Mouse (Mus musculus): ENCODE data around the gene Runx2. TPM values are rescaled to one million over a fixed set of nuclear protein-coding genes. Genes with fewer than 3 reads are reported as not detected.
A peak's percentile ranks its signal among the peaks of the same experiment; 100 is the strongest.

Gene Runx2
- polyA plus RNA-seq, 1 experiment from 2014 or later = 0.34 TPM

DNA sequence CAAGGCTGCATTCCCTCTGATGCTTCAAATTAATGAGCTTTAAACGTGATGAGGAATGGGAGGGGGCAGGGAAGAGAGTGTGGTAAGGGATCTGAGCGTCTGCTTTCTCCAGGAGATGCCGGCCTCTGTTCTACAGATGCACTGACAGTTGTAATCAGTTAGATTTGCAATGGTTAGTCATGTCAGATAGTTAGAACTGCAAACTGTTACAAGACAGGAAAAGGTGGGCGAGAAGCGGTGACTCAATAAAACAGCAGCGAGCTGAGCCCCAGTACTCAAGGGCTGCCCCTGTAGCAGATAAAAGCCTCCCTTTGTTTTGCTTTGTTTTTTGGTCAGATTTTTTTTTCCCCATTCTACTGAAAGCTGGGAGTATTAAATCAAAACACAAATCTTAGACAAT is 96.6 kb downstream of the Runx2 start:
- Histone ChIP-seq H3K4me1 (ENCODE audit: insufficient read depth) (0 out of 2 replicates have a peak, but pooled peaks cover 2% of the 10 kb centered on the region), H3K4me2 (ENCODE audit: low read depth, low read length) (no peak overlapping the region), H3K9me3 (ENCODE audit: low read length) (no peaks in the 10 kb centered on the region), H3K27ac (ENCODE audit: low read depth) (no peak overlapping the region), H3K4me3 (ENCODE audit: low read depth, low read length) (no peak overlapping the region), H3K27me3 (ENCODE audit: insufficient read depth, low read length) (no peaks in the 10 kb centered on the region), H3K36me3 (replicated peaks; ENCODE audit: insufficient read depth, low read length) (no peaks in the 10 kb centered on the region), H3K9ac (replicated peaks) (no peak overlapping the region)
- WGBS (ENCODE audit: insufficient replicate concordance) = 23% methylated on average over 6 of the region's 6 CpGs
- DNase-seq (no peak), ATAC-seq (no peak)
- TF ChIP-seq CTCF (IDR thresholded peaks at IDR 0.05; ENCODE audit: low read depth) (no peak), EP300 (IDR thresholded peaks at IDR 0.05; ENCODE audit: low read depth) (no peak)

DNA sequence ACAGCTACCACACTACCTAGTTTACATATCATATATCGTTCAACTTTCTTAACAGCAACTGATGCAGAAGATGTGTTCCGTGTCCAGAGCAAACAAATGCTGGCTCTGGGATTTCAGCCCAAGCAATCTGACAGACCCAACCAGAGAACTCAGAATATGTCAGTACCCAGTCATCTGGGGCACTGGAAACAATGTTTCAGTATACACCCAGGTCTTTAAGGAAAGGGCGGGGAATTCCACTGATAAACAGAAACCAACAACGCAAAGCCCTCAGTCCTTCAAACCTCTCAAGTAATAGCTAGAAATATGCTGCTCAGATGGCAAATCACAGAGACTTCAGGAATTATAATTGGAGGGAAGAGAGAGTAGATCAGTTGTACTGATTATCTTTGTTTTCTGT is 100.5 kb downstream of the Runx2 start:
- peaks cover 15% of the 10 kb centered on the region for H3K4me1 ChIP-seq (ENCODE audit: insufficient read depth)
- H3K27ac ChIP-seq (ENCODE audit: low read depth) = no peak overlapping the region
- no peak for DNase-seq
- no peaks in the 10 kb centered on the region for H3K27me3 ChIP-seq (ENCODE audit: insufficient read depth, low read length)
- WGBS (ENCODE audit: insufficient replicate concordance) = 79% methylated on average over 4 of the region's 4 CpGs
- H3K9ac ChIP-seq (replicated peaks) = no peak overlapping the region
- H3K9me3 ChIP-seq (ENCODE audit: low read length) = no peaks in the 10 kb centered on the region
- no peak overlapping the region for H3K4me2 ChIP-seq (ENCODE audit: low read depth, low read length)
- H3K36me3 ChIP-seq (replicated peaks; ENCODE audit: insufficient read depth, low read length) = no peaks in the 10 kb centered on the region
- no peak for TF ChIP-seq CTCF (IDR thresholded peaks at IDR 0.05; ENCODE audit: low read depth)
- TF ChIP-seq EP300 (IDR thresholded peaks at IDR 0.05; ENCODE audit: low read depth) = no peak
- no peak for ATAC-seq
- H3K4me3 ChIP-seq (ENCODE audit: low read depth, low read length) = no peak overlapping the region

DNA sequence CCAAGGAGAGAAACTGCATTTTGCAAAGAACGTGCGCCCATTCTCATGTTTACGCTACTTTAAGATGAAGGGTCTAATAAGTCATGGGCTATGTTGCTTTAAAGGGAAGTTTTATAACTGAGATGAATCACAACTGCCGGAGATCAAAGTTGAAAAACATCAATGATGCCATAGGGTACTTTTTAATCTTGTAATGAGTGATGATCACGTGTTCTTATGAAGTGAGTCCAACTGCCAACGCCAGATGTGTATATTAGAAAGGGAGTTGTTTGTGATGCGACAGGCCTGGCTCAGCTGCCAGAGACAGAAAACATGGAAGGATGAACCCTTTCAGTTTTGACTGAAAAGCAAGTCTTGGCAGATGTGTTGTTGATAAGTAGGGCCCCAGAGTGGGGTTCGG is 101.2 kb downstream of the Runx2 start:
- no peaks in the 10 kb centered on the region for H3K27me3 ChIP-seq (ENCODE audit: insufficient read depth, low read length)
- no peak overlapping the region for H3K4me3 ChIP-seq (ENCODE audit: low read depth, low read length)
- WGBS (ENCODE audit: insufficient replicate concordance) = 82% methylated on average over 8 of the region's 8 CpGs
- H3K4me2 ChIP-seq (ENCODE audit: low read depth, low read length) = no peak overlapping the region
- ATAC-seq (no peak), DNase-seq (no peak)
- H3K4me1 ChIP-seq (ENCODE audit: insufficient read depth) = peaks cover 15% of the 10 kb centered on the region
- TF ChIP-seq CTCF (IDR thresholded peaks at IDR 0.05; ENCODE audit: low read depth) (no peak), EP300 (IDR thresholded peaks at IDR 0.05; ENCODE audit: low read depth) (no peak)
- no peaks in the 10 kb centered on the region for H3K9me3 ChIP-seq (ENCODE audit: low read length)
- H3K36me3 ChIP-seq (replicated peaks; ENCODE audit: insufficient read depth, low read length) = no peaks in the 10 kb centered on the region
- no peak overlapping the region for H3K27ac ChIP-seq (ENCODE audit: low read depth)
- no peak overlapping the region for H3K9ac ChIP-seq (replicated peaks)

DNA sequence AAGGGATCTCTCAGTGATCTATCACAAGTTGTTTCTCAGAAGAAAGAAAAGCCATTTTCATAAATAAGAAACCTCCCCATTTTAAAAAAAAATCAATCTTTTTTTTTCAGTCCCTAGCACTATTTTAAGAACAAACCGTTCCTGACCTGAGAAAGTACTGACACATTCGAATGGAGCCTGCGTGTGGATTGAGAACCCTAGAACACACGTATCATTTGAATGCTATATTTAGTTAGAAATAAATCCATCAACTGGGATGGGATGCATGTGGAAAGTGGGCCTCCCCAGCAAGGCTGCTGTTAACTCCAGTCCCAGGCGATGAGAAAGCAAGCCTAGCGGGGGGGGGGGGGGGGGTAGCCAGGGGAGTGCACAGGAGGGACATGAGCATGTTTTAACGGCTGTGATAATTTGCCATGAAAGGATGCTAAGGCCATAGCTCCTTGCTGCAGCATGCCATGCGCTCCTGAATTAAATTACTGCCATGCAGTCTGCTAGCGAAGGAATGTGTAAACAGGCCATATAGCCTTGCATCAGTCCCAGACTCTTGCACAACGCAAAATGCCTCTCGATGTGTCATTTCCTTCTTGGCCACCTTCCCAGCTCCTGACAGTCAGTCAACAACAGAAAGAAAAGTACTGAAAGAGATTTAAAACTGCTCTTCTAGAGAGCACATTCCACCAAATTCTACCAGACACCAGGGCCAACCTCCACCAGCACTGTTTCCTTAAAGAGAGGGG is 104.9 kb downstream of the Runx2 start:
- Histone ChIP-seq H3K27me3 (ENCODE audit: insufficient read depth, low read length) (no peaks in the 10 kb centered on the region), H3K4me2 (ENCODE audit: low read depth, low read length) (no peak overlapping the region), H3K27ac (ENCODE audit: low read depth) (no peak overlapping the region), H3K4me1 (ENCODE audit: insufficient read depth) (peaks cover 13% of the 10 kb centered on the region), H3K36me3 (replicated peaks; ENCODE audit: insufficient read depth, low read length) (no peaks in the 10 kb centered on the region), H3K9me3 (ENCODE audit: low read length) (no peaks in the 10 kb centered on the region), H3K9ac (replicated peaks) (no peak overlapping the region), H3K4me3 (ENCODE audit: low read depth, low read length) (no peak overlapping the region)
- peak; percentile 92 for ATAC-seq
- WGBS (ENCODE audit: insufficient replicate concordance) = 37% methylated on average over 10 of the region's 11 CpGs
- DNase-seq = peak; percentile 82
- 0 out of 2 replicates have a peak, but pooled peaks have one; percentile 9 for TF ChIP-seq EP300 (IDR thresholded peaks at IDR 0.05; ENCODE audit: low read depth)
- no peak for TF ChIP-seq CTCF (IDR thresholded peaks at IDR 0.05; ENCODE audit: low read depth)

DNA sequence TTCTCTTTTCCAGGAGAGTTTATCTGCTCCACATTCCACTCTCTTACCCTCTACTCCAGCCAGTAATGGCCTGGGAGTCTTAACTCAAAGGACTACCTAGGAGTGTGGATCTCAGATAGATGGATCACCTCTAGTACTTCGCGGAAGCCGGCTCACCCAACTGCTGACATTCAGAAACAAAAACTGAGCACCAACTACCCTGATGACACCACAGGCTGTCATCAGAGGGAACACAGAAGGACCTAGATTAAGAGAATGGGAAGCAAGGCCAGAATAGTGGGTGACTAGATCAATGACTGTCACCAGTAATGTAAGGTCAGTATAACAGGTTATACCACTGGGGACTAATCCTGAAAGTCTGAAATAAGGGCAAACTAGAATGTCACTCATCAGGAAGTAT is 106.6 kb downstream of the Runx2 start:
- Histone ChIP-seq H3K27me3 (ENCODE audit: insufficient read depth, low read length) (no peaks in the 10 kb centered on the region), H3K4me3 (ENCODE audit: low read depth, low read length) (no peak overlapping the region), H3K27ac (ENCODE audit: low read depth) (no peak overlapping the region), H3K4me2 (ENCODE audit: low read depth, low read length) (no peak overlapping the region), H3K4me1 (ENCODE audit: insufficient read depth) (peaks cover 13% of the 10 kb centered on the region), H3K36me3 (replicated peaks; ENCODE audit: insufficient read depth, low read length) (no peaks in the 10 kb centered on the region), H3K9me3 (ENCODE audit: low read length) (no peaks in the 10 kb centered on the region), H3K9ac (replicated peaks) (no peak overlapping the region)
- WGBS (ENCODE audit: insufficient replicate concordance) = 87% methylated on average over 3 of the region's 3 CpGs
- no peak for DNase-seq
- TF ChIP-seq EP300 (IDR thresholded peaks at IDR 0.05; ENCODE audit: low read depth) = no peak
- no peak for TF ChIP-seq CTCF (IDR thresholded peaks at IDR 0.05; ENCODE audit: low read depth)
- no peak for ATAC-seq

DNA sequence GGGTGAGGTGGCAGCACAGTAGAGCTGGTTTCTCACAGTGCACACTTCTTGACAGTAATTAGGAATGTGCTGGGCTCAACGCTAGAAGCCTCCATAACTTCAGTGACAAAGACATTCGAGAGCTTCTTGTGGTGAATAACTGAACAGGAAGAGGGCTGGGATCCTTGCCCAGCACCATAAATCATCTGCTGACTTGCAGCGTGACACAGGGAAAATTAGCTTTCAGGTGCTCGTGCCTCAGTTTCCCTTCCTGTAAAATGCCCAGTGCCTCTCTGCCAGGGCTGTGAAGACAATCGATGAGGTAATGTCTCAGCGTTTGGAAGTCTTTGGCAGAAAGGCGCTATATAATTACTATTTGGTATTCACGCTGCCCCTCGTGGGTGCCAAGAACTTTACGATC is 108.1 kb downstream of the Runx2 start:
- no peak overlapping the region for H3K9ac ChIP-seq (replicated peaks)
- ATAC-seq (no peak), DNase-seq (no peak)
- no peak overlapping the region for H3K27ac ChIP-seq (ENCODE audit: low read depth)
- H3K4me3 ChIP-seq (ENCODE audit: low read depth, low read length) = no peak overlapping the region
- no peaks in the 10 kb centered on the region for H3K27me3 ChIP-seq (ENCODE audit: insufficient read depth, low read length)
- no peaks in the 10 kb centered on the region for H3K9me3 ChIP-seq (ENCODE audit: low read length)
- WGBS (ENCODE audit: insufficient replicate concordance) = 59% methylated on average over 10 of the region's 10 CpGs
- no peak for TF ChIP-seq CTCF (IDR thresholded peaks at IDR 0.05; ENCODE audit: low read depth)
- TF ChIP-seq EP300 (IDR thresholded peaks at IDR 0.05; ENCODE audit: low read depth) = no peak
- no peak overlapping the region for H3K4me2 ChIP-seq (ENCODE audit: low read depth, low read length)
- H3K4me1 ChIP-seq (ENCODE audit: insufficient read depth) = peaks cover 13% of the 10 kb centered on the region
- no peaks in the 10 kb centered on the region for H3K36me3 ChIP-seq (replicated peaks; ENCODE audit: insufficient read depth, low read length)
